Mouse (Mus musculus): ENCODE measurements around the gene B9d1. TPM values are rescaled to one million over a fixed set of nuclear protein-coding genes. Genes with fewer than 3 reads are reported as not detected.
A peak's percentile ranks its signal among the peaks of the same experiment; 100 is the strongest.

B9d1 gene
- total RNA-seq, 2 experiments from 2014 or later = 21.3 to 25.4 TPM

DNA sequence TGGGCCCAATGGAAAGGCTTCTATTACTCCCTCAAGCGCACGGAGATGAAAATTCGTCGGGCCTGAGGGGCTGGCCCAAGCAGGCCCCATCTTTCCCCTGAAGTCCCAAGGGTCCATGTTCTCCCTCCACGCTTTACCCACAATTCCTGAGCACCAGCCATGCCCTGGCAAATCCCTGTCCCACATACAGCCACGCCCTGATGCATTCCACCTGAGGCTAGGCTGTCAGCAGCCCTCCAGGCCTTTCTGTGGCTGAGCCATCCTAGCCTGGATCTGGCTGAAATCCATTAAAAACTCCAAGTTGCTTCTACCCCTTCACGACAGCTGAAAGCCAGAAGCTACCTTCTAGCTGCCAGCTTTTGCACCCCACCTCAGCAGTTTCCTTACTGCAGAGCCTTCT, 17.0 kb upstream of the B9d1 start:
- no peak for DNase-seq (ENCODE audit: low spot score in 2 of 2)

- DNase-seq (ENCODE audit: low spot score in 2 of 2) = no peak
Measured at GRCm38 (mm10) chr11:61489085-61489484, 15.9 kb upstream of the B9d1 start.

- no peak for DNase-seq (ENCODE audit: low spot score in 2 of 2)
Measured at GRCm38 (mm10) chr11:61489874-61490273, 15.1 kb upstream of the B9d1 start.

DNA sequence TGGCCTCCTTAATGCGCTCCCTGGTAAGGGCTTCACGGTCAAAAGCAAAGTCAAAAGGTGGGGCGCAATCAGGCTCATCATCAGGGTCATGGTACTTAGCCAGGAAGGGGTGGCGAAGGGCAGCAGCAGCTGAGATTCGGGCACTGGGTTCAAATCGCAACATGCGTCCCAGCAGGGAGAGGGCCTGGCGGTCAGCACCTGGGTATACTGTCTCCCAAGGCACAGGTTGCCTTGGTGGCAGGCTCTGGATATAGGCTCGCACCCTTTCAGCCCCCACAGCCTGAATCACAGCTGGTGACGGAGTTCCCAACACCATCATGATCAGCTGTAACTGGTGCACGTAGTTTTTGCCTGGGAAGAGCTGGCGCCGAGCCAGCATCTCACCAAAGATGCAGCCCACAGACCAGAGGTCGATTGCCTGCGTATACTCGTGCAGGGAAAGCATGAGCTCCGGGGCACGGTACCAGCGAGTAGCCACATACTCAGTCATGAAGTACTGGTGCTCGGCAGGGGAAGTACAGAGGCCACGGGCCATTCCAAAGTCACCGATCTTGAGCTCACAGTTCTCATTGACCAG, 13.9 kb upstream of the B9d1 start:
- no peak for DNase-seq (ENCODE audit: low spot score in 2 of 2)

DNA sequence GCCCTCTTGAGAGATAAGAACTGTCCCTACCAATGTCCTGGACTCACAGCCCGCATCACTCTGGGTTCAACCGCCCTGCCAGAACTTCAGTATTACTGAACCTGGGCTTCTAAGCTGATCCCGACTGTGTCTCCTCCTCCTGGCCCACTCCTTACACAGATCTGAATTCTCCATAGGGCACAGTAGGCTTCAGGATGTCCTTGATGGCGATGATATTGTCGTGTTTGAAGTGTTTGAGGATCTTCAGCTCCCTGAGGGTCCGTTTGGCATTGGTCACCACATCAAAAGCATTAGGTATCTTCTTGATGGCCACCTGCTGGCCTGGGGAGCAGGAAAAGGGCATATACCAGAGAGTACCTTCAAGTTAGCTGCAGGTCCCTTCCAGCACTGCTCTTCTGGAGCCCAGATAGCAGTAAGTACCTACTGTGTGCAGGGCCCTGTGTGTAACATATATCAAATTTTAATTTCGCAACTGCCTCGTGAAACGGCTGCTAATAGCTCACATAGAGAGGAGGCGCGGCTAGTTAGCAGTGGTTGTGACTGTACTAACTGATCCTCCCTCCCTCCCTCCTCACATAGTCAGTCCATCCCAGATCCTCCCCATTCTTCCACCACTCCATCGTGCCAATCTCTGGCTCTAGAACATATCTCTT, 12.1 kb upstream of the B9d1 start:
- DNase-seq (ENCODE audit: low spot score in 2 of 2) = no peak

GRCm38 (mm10) chr11:61493525-61494128, 11.3 kb upstream of the B9d1 start:
- no peak for DNase-seq (ENCODE audit: low spot score in 2 of 2)

DNA sequence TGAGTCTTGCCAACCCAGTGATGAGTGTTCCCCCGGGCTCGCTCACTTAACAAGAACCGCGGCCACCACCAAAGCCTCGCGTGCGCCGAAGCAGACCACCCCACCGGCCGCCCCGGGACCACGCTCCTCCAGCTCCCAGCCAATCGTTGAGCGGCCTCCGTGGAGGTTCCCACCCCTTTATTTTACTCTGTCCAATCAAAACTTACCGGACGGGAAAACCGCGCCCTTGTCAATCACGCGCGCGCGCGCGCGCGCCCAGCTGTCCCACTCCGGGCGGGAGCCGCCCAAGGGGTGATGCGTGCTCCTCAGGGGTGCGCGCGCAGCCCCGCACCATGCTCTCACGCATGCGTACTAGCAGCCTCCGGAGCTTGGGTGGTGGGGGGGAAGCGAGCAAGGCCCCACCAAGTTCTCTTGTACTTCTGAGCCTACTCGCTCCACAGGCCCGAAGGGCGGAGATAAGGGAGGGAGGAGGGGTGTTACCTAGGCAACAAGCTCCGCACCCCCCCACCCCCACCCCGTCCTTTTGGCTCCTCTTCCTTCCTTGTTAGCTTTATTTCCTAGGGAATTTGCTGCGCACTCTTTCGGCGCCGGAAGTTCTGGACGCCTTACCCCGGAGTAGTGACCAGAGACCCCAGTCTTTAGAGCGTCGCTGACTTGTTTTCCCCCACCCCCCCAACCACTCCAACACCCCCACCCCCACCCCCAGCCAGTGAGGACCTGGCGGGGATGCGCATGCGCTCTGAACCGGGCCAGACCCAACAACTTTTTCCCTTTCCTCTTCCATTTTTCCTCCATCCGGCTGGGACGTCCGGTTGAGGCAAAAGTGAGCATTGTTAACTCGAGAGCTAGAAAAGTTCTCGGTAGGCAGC, 10.6 kb upstream of the B9d1 start, which contains the start of gene Mapk7:
TSS of gene Mapk7 (minus strand) at position 278 of the 869 bp plus-strand sequence.
- DNase-seq (ENCODE audit: low spot score in 2 of 2) = peak; percentile 94 to 98

GRCm38 (mm10) chr11:61495528-61495927, 9.4 kb upstream of the B9d1 start:
- no peak for DNase-seq (ENCODE audit: low spot score in 2 of 2)

DNA sequence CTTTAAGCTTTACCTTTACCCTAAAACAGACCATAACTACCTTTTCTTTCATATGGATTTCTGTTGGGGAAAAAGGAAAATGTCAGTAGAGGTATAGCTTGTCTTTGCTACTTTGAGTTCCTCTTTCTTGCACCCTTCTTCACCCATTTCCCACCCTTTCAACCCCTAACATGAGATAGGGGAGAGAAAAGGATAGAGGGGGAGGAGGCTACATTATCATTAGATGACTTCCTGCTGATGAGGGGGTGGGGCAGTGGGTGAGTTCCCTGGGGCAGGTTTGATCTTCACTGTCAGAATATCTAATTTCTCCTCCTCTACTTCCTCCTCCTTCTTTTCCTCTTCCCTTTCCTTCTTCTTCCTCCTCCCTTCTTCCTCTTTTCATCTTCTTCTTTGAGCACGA, 7.5 kb upstream of the B9d1 start:
- DNase-seq (ENCODE audit: low spot score in 2 of 2) = no peak

DNA sequence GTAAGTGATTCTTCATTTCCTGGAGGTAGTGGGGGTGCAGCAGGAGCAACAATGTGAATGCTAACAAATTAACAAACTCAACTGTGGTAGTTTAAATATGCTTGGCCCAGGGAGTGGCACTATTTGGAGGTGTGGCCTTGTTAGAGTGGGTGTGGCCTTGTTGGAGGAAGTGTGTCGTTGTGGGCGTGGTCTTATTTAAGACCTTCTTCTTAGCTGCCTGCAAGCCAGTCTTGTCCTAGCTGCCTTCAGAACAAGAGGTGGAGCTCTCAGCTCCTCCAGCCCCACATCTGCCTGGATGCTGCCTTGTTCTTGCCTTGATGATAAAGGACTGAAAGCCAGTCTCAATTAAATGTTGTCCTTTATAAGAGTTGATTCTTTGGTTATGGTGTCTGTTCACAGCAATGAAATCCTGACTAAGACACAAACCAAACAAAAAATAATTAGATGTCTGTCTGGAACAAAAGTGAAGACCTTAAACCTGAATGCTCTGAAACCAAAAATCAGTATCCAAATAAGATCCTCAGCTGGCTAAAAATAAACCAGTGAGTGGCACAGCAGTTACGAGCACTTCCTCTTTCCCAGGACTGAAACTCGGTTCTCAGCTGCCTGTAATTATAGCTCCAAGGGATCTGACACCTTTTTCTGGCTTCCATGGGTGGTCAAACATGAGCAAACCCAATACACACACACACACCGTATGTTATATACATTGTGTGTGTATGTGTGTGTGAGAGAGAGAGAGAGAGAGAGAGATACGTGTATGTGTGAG, 6.0 kb upstream of the B9d1 start:
- DNase-seq (ENCODE audit: low spot score in 2 of 2) = no peak

- no peak for DNase-seq (ENCODE audit: low spot score in 2 of 2)
Measured at GRCm38 (mm10) chr11:61503933-61504332, 1.0 kb upstream of the B9d1 start.

DNA sequence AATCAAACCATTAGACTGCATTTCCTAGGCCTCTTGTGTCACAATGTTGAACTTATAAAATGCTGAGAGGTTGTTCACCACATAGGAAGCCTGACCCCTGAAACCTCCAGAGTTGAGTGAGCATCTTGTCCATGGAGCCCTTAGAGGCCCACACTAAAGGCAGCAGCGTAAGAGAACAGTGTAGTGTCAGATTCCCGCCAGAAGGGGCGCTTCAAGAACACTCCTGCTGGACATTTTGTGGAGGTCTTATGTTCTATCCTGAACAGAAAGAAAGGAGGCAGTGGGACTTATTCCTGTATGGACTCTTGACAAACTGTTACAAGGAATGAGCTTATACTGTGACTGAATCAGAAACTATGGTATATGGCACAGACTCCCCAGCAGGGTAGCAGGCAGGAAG, 10.0 kb downstream of the B9d1 start:
- no peak for DNase-seq (ENCODE audit: low spot score in 2 of 2)

GRCm38 (mm10) chr11:61517971-61518370, 13.0 kb downstream of the B9d1 start:
- no peak for DNase-seq (ENCODE audit: low spot score in 2 of 2)

GRCm38 (mm10) chr11:61518871-61519270, 13.9 kb downstream of the B9d1 start:
- DNase-seq (ENCODE audit: low spot score in 2 of 2) = no peak

- DNase-seq (ENCODE audit: low spot score in 2 of 2) = no peak
Measured at GRCm38 (mm10) chr11:61519484-61520107, 14.7 kb downstream of the B9d1 start.

- no peak for DNase-seq (ENCODE audit: low spot score in 2 of 2)
Measured at GRCm38 (mm10) chr11:61526872-61527271, 21.9 kb downstream of the B9d1 start.

DNA sequence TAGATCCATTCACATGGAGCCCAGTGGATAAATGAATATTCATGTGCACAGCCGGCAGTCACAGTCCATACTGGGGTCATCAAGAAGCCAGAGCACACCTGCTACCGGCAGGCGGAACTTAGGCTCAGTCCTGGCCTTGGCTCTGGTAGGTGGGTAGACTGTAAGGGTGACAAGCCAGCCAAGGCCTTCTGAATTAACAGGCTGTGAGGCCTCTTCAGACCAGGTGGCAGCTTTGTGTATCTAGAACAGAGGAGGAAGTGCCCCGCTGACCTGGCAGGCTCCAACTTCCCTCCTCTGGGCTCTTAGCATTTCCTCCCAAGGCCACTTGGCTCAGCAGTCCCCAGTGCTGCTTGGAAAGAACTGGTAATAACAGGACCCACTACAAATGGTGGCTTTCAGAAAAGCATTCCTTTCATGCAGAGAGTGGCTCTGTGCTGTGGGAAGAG, 24.3 kb downstream of the B9d1 start:
- DNase-seq (ENCODE audit: low spot score in 2 of 2) = no peak

DNA sequence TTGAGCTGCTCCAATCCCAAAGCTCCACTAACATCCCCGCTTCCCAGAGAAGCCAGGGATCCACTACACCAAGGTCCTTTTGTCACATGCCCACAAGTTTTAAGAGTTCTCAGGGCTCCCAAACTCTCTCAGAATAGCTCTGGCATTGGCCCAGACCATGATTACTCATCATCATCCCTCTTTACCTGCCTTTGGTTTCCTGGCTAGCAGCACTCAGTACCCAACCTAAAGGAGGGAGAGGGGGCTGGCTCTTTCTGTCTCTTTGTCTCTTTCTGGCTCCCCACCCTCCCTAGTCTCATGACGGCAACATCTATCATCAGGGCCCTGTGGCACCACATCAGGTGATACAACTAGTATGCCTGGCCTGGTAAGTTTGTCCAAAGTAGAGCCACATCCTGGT, 27.9 kb downstream of the B9d1 start:
- no peak for DNase-seq (ENCODE audit: low spot score in 2 of 2)

GRCm38 (mm10) chr11:61533571-61533970, 28.6 kb downstream of the B9d1 start:
- DNase-seq (ENCODE audit: low spot score in 2 of 2) = no peak

DNA sequence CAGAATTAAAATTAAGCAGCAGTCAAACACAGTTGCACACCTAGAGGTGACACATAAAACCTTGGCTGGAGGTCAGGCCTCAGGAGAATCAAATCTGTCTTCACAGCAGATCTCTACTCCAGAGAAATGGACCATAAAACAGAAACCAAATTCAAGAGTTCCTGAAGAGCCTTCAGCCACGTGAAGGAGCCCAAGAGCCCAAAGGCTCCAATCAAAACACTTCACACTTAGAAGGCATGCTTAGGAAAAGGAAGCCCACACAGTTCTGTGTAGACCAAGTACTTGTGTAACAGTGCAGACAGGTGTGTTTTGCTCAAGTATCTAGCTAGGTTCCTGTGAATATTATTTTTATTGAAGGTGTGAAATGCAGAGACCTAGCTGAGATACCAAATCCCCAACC, 30.6 kb downstream of the B9d1 start:
- DNase-seq (ENCODE audit: low spot score in 2 of 2) = no peak

Data from adrenal gland, postnatal 4 days (tissue).